8 mouse cellular contexts compared by ENCODE assay signal in genomic region chr7:118995007-118995406, GRCm38 (mm10). TPM values are rescaled to one million over a fixed set of nuclear protein-coding genes. Genes with fewer than 3 reads are reported as not detected.
DNase-seq lines count a peak whose midpoint lies in the region; ATAC-seq and TF ChIP-seq lines count a peak whose summit lies in the region.

Gene Gprc5b (minus strand): TSS chr7:118995211.

- TF ChIP-seq EP300 in heart, postnatal 0 days (IDR thresholded peaks at IDR 0.05; ENCODE audit: low read depth) = no peak

- no peaks in the 10 kb centered on the region for H3K36me3 ChIP-seq in forebrain, embryonic 12.5 days (replicated peaks)
- no peaks in the 10 kb centered on the region for H3K36me3 ChIP-seq in heart, postnatal 0 days (replicated peaks; ENCODE audit: control insufficient read depth, insufficient read depth, low read length)

- peak within 1 kb of the TSS; percentile 72 for H3K4me2 ChIP-seq in forebrain, embryonic 12.5 days
- H3K4me2 ChIP-seq in heart, postnatal 0 days (ENCODE audit: low read depth, low read length) = peak within 1 kb of the TSS; percentile 76

- peak within 1 kb of the TSS; percentile 77 for H3K9ac ChIP-seq in forebrain, embryonic 12.5 days
- H3K9ac ChIP-seq in heart, postnatal 0 days (replicated peaks; ENCODE audit: low read depth, low read length) = peak within 1 kb of the TSS; percentile 63

- H3K27ac ChIP-seq in brown adipose tissue, adult 24 weeks (replicated peaks; ENCODE audit: low read depth, low read length) = peak within 1 kb of the TSS; percentile 52
- peak within 1 kb of the TSS; percentile 90 for H3K27ac ChIP-seq in forebrain, embryonic 12.5 days
- H3K27ac ChIP-seq in heart, postnatal 0 days (ENCODE audit: low read depth) = peak within 1 kb of the TSS; percentile 9
- H3K27ac ChIP-seq in olfactory bulb, adult 2 months (ENCODE audit: insufficient read depth, low read depth, low read length) = peak within 1 kb of the TSS; percentile 97

- DNase-seq in CD4-positive, CD25-positive, alpha-beta regulatory T cell, adult 2 months (ENCODE audit: low read depth, low spot score) = peak; percentile 79
- peak; percentile 79 for DNase-seq in heart, postnatal 0 days (ENCODE audit: low spot score)
- DNase-seq in kidney, postnatal 36 days = peak; percentile 87 to 96
- peak; percentile 87 for DNase-seq in lung, adult 2 months
- peak; percentile 76 to 82 for DNase-seq in thymus, adult 18-20 months

- no peak for TF ChIP-seq POLR2A in lung, adult 2 months (IDR thresholded peaks at IDR 0.05; ENCODE audit: borderline replicate concordance, extremely low read depth, low read depth, low read length)
- peak; percentile 86 for TF ChIP-seq POLR2A in olfactory bulb, adult 2 months (IDR thresholded peaks at IDR 0.05; ENCODE audit: insufficient read depth, low read depth, low read length)

- 0 out of 2 replicates have a peak, but pooled peaks cover 6% of the 10 kb centered on the region for H3K27me3 ChIP-seq in forebrain, embryonic 12.5 days
- H3K27me3 ChIP-seq in heart, postnatal 0 days (ENCODE audit: control insufficient read depth, insufficient read depth, low read length) = no peaks in the 10 kb centered on the region

- no peak for TF ChIP-seq CTCF in heart, postnatal 0 days (IDR thresholded peaks at IDR 0.05; ENCODE audit: low read depth)
- TF ChIP-seq CTCF in lung, adult 2 months (IDR thresholded peaks at IDR 0.05; ENCODE audit: insufficient read depth, low read length) = no peak
- no peak for TF ChIP-seq CTCF in olfactory bulb, adult 2 months (IDR thresholded peaks at IDR 0.05; ENCODE audit: insufficient read depth, low read depth, low read length)

- under 1% methylated on average over 44 of the region's 44 CpGs for WGBS in forebrain, embryonic 12.5 days
- WGBS in heart, postnatal 0 days = under 1% methylated on average over 37 of the region's 44 CpGs
- WGBS in lung, adult 2 months = under 1% methylated on average over 44 of the region's 44 CpGs
- WGBS in olfactory bulb, adult 2 months = under 1% methylated on average over 43 of the region's 44 CpGs

- peak; percentile 89 for ATAC-seq in forebrain, embryonic 12.5 days (ENCODE audit: low FRiP score)
- peak; percentile 94 for ATAC-seq in heart, postnatal 0 days (ENCODE audit: insufficient read depth, low read depth)

- peaks cover 4% of the 10 kb centered on the region; the same call in 1 of the 2 replicates for H3K4me1 ChIP-seq in brown adipose tissue, adult 24 weeks (ENCODE audit: control insufficient read depth, insufficient read depth, insufficient read length, low read length)
- H3K4me1 ChIP-seq in forebrain, embryonic 12.5 days = peaks cover 49% of the 10 kb centered on the region
- peaks cover 37% of the 10 kb centered on the region for H3K4me1 ChIP-seq in heart, postnatal 0 days (ENCODE audit: control insufficient read depth, insufficient read depth)
- peaks cover 6% of the 10 kb centered on the region; the same call in 1 of the 2 replicates for H3K4me1 ChIP-seq in lung, adult 2 months (ENCODE audit: control insufficient read depth, insufficient read depth, low read length)
- peaks cover 22% of the 10 kb centered on the region for H3K4me1 ChIP-seq in olfactory bulb, adult 2 months (ENCODE audit: control insufficient read depth, insufficient read depth, low read length)

- no peaks in the 10 kb centered on the region for H3K9me3 ChIP-seq in forebrain, embryonic 12.5 days
- no peaks in the 10 kb centered on the region for H3K9me3 ChIP-seq in heart, postnatal 0 days (replicated peaks; ENCODE audit: control insufficient read depth, low read length)

- peak within 1 kb of the TSS; percentile 90 for H3K4me3 ChIP-seq in brown adipose tissue, adult 24 weeks (ENCODE audit: insufficient read depth, low read depth, low read length)
- peak within 1 kb of the TSS; percentile 53 for H3K4me3 ChIP-seq in forebrain, embryonic 12.5 days (replicated peaks)
- H3K4me3 ChIP-seq in heart, postnatal 0 days (ENCODE audit: low read depth, low read length) = peak within 1 kb of the TSS; percentile 56
- H3K4me3 ChIP-seq in lung, adult 2 months (replicated peaks; ENCODE audit: extremely low read depth, low read depth, low read length) = peak within 1 kb of the TSS; percentile 75
- H3K4me3 ChIP-seq in olfactory bulb, adult 2 months (ENCODE audit: insufficient read depth, low read depth, low read length) = peak within 1 kb of the TSS; percentile 69

RNA-seq across cellular contexts. Expression of gene Gprc5b, which starts in this region (rescaled TPM):
- polyA plus RNA-seq in brown adipose tissue, adult 24 weeks (2012; ENCODE audit: insufficient read depth, insufficient read length, missing spikeins) = 55.7 and 65.8 TPM in 2 replicates
- polyA plus RNA-seq in forebrain, embryonic 12.5 days (2016; fragmentation: Nextera tagmentation; extraction: Ambion mirVana) = 11.8 and 15.1 TPM in 2 replicates
- total RNA-seq in heart, postnatal 0 days (2014; rRNA removed; ENCODE audit: low replicate concordance) = 33.2 and 39.7 TPM in 2 replicates
- polyA plus RNA-seq in heart, postnatal 0 days (2015; fragmentation: Nextera tagmentation; extraction: Ambion mirVana) = 3.6 and 3.9 TPM in 2 replicates
- polyA plus RNA-seq in lung, adult 2 months (2012; rRNA removed) = 31.3 and 46.6 TPM in 2 replicates
- polyA plus RNA-seq in olfactory bulb, adult 2 months (2012; ENCODE audit: insufficient read depth, insufficient read length, low replicate concordance, missing spikeins) = not detected in 2 replicates

Comparison
In these comparisons a context has a peak if more than half of its experiments do, and no peak if none do; other contexts are left out.
1. Peak in every context shown above with its lines: DNase-seq, ATAC-seq, H3K4me3 ChIP-seq and H3K27ac ChIP-seq.
2. H3K27ac ChIP-seq: peak in every context shown above with its lines; median percentile 97 in olfactory bulb, adult 2 months; 90 in forebrain, embryonic 12.5 days; 52 in brown adipose tissue, adult 24 weeks; 9 in heart, postnatal 0 days.